Mouse (Mus musculus): ENCODE measurements around the gene Gm21897. TPM values are rescaled to one million over a fixed set of nuclear protein-coding genes. Genes with fewer than 3 reads are reported as not detected.
"Not testable (repeated sequence)": the region's sequence is repeated elsewhere in the genome, so short reads cannot be mapped to it uniquely, and the experiment has no call there.

The Gm21897 gene
- not detected in 2 replicates for polyA plus RNA-seq (2015; fragmentation: Nextera tagmentation; extraction: Ambion mirVana)

DNA sequence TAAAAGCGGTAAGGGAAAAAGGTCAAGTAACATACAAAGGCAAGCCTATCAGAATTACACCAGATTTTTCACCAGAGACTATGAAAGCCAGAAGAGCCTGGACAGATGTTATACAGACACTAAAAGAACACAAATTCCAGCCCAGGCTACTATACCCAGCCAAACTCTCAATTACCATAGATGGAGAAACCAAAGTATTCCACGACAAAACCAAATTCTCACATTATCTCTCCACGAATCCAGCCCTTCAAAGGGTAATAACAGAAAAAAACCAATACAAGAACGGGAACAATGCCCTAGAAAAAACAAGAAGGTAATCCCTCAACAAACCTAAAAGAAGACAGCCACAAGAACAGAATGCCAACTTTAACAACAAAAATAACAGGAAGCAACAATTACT is at the start of gene Gm21897:
Gene Gm21897, plus strand, starts transcription at position 301 of the 400 bp plus-strand sequence.
- H3K4me2 ChIP-seq (replicated peaks; ENCODE audit: low read depth, low read length); H3K4me1 ChIP-seq (ENCODE audit: insufficient read depth, low read length); H3K4me3 ChIP-seq (ENCODE audit: low read length); H3K27ac ChIP-seq (ENCODE audit: low read length); ATAC-seq (ENCODE audit: low FRiP score, low TSS enrichment); H3K36me3 ChIP-seq (ENCODE audit: insufficient read depth, low read length); H3K9ac ChIP-seq (replicated peaks; ENCODE audit: low read length); H3K27me3 ChIP-seq (ENCODE audit: insufficient read depth, low read length); H3K9me3 ChIP-seq (ENCODE audit: low read length): not testable (repeated sequence)
- no CpG with 5 or more reads among the region's 4 CpGs for WGBS

- H3K27me3 ChIP-seq (ENCODE audit: insufficient read depth, low read length): no peaks in the 10 kb centered on the region
- ATAC-seq (ENCODE audit: low FRiP score, low TSS enrichment): no peak
- H3K4me2 ChIP-seq (replicated peaks; ENCODE audit: low read depth, low read length): no peak overlapping the region
- H3K27ac ChIP-seq (ENCODE audit: low read length): no peak overlapping the region
- no peaks in the 10 kb centered on the region for H3K4me1 ChIP-seq (ENCODE audit: insufficient read depth, low read length)
- H3K9me3 ChIP-seq (ENCODE audit: low read length): peaks cover 3% of the 10 kb centered on the region; the same call in 1 of the 2 replicates
- no peaks in the 10 kb centered on the region for H3K36me3 ChIP-seq (ENCODE audit: insufficient read depth, low read length)
- WGBS: 66% methylated on average over 1 of the region's 1 CpGs
- no peak overlapping the region for H3K9ac ChIP-seq (replicated peaks; ENCODE audit: low read length)
- no peak overlapping the region for H3K4me3 ChIP-seq (ENCODE audit: low read length)
These were observed 45.0 kb upstream of the Gm21897 start for GRCm38 (mm10) chr16:15272291-15272690.

- Histone ChIP-seq H3K9me3 (ENCODE audit: low read length) (no peaks in the 10 kb centered on the region), H3K4me3 (ENCODE audit: low read length) (no peak overlapping the region), H3K27ac (ENCODE audit: low read length) (no peak overlapping the region), H3K4me1 (ENCODE audit: insufficient read depth, low read length) (no peaks in the 10 kb centered on the region), H3K9ac (replicated peaks; ENCODE audit: low read length) (no peak overlapping the region), H3K4me2 (replicated peaks; ENCODE audit: low read depth, low read length) (no peak overlapping the region), H3K36me3 (ENCODE audit: insufficient read depth, low read length) (no peaks in the 10 kb centered on the region), H3K27me3 (ENCODE audit: insufficient read depth, low read length) (no peaks in the 10 kb centered on the region)
- ATAC-seq (ENCODE audit: low FRiP score, low TSS enrichment): no peak
These were observed 39.8 kb upstream of the Gm21897 start for GRCm38 (mm10) chr16:15277461-15277860.

GRCm38 (mm10) chr16:15293041-15293440 is 24.2 kb upstream of the Gm21897 start:
- Histone ChIP-seq H3K4me3 (ENCODE audit: low read length) (no peak overlapping the region), H3K4me1 (ENCODE audit: insufficient read depth, low read length) (no peaks in the 10 kb centered on the region), H3K27me3 (ENCODE audit: insufficient read depth, low read length) (no peaks in the 10 kb centered on the region), H3K9me3 (ENCODE audit: low read length) (no peaks in the 10 kb centered on the region), H3K27ac (ENCODE audit: low read length) (no peak overlapping the region), H3K4me2 (replicated peaks; ENCODE audit: low read depth, low read length) (no peak overlapping the region), H3K36me3 (ENCODE audit: insufficient read depth, low read length) (no peaks in the 10 kb centered on the region), H3K9ac (replicated peaks; ENCODE audit: low read length) (no peak overlapping the region)
- no peak for ATAC-seq (ENCODE audit: low FRiP score, low TSS enrichment)
- WGBS: 69% methylated on average over 3 of the region's 3 CpGs

GRCm38 (mm10) chr16:15294289-15294688 is 23.0 kb upstream of the Gm21897 start:
- H3K4me2 ChIP-seq (replicated peaks; ENCODE audit: low read depth, low read length): no peak overlapping the region
- no peaks in the 10 kb centered on the region for H3K27me3 ChIP-seq (ENCODE audit: insufficient read depth, low read length)
- ATAC-seq (ENCODE audit: low FRiP score, low TSS enrichment): no peak
- no peak overlapping the region for H3K27ac ChIP-seq (ENCODE audit: low read length)
- H3K9me3 ChIP-seq (ENCODE audit: low read length): no peaks in the 10 kb centered on the region
- H3K4me3 ChIP-seq (ENCODE audit: low read length): no peak overlapping the region
- no peaks in the 10 kb centered on the region for H3K36me3 ChIP-seq (ENCODE audit: insufficient read depth, low read length)
- H3K9ac ChIP-seq (replicated peaks; ENCODE audit: low read length): no peak overlapping the region
- 88% methylated on average over 1 of the region's 1 CpGs for WGBS
- no peaks in the 10 kb centered on the region for H3K4me1 ChIP-seq (ENCODE audit: insufficient read depth, low read length)

DNA sequence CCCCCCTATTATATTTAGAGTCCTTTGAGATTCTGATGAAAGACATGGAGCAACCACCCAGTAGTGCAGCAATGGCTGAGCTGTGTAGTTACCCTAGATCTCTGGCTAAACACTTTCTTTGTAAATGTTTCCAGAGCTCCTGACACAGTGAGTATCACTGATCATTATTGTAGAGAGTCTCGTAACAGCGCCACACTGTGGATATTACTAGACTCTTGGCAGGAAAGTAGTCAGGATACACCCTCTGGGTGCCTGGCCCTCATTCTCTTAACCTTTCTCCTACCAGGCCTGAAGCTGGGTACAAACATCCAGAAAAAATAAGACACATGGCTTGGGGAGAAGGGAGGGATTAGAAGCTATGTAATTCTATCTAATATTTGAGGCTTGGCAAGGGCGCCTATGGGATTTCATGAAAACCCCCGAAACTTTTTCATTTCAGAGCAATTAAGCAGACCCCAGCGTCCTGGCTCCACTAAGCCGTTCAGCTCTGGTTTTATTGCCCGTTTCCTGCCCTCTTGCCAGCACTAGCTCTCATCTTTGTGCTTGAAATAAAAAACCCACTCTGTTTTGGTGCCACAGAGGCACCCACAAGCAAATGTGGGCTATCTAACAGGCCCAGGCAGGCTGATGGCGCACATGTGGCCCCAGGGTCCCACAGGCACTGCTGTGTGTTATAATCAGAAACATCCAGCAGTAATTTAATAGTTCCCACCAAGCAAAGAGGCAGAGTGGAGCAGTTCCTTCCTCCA is 22.2 kb upstream of the Gm21897 start:
- peak; percentile 81 for ATAC-seq (ENCODE audit: low FRiP score, low TSS enrichment)
- Histone ChIP-seq H3K4me3 (ENCODE audit: low read length) (no peak overlapping the region), H3K36me3 (ENCODE audit: insufficient read depth, low read length) (no peaks in the 10 kb centered on the region), H3K4me1 (ENCODE audit: insufficient read depth, low read length) (no peaks in the 10 kb centered on the region), H3K9ac (replicated peaks; ENCODE audit: low read length) (no peak overlapping the region), H3K9me3 (ENCODE audit: low read length) (no peaks in the 10 kb centered on the region), H3K27me3 (ENCODE audit: insufficient read depth, low read length) (no peaks in the 10 kb centered on the region), H3K4me2 (replicated peaks; ENCODE audit: low read depth, low read length) (no peak overlapping the region), H3K27ac (ENCODE audit: low read length) (no peak overlapping the region)
- WGBS: 43% methylated on average over 8 of the region's 8 CpGs

GRCm38 (mm10) chr16:15334526-15334925 is 17.3 kb downstream of the Gm21897 start:
- H3K27ac ChIP-seq (ENCODE audit: low read length): no peak overlapping the region
- H3K27me3 ChIP-seq (ENCODE audit: insufficient read depth, low read length): no peaks in the 10 kb centered on the region
- H3K4me2 ChIP-seq (replicated peaks; ENCODE audit: low read depth, low read length): no peak overlapping the region
- no peak overlapping the region for H3K4me3 ChIP-seq (ENCODE audit: low read length)
- H3K9ac ChIP-seq (replicated peaks; ENCODE audit: low read length): no peak overlapping the region
- ATAC-seq (ENCODE audit: low FRiP score, low TSS enrichment): no peak
- H3K4me1 ChIP-seq (ENCODE audit: insufficient read depth, low read length): no peaks in the 10 kb centered on the region
- H3K9me3 ChIP-seq (ENCODE audit: low read length): no peaks in the 10 kb centered on the region
- no peaks in the 10 kb centered on the region for H3K36me3 ChIP-seq (ENCODE audit: insufficient read depth, low read length)

DNA sequence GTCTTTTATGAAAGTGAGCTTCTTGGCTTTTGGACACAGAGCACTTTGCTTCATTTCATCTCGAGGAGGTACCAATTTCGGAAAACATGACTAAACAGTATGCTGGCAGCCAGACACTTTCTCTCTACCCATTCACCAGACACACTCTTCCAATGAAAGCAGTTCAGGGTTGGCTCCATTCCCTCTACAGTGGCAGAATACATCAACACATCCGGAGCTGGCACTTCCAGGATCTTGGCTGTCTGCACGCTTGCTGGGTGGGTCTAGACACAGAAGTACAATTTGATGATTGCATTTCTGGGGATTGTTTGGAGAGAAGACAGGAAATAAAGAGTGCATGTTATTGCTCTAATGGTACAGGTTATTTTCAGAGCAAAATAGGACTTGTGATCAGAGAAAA is 21.8 kb downstream of the Gm21897 start:
- Histone ChIP-seq H3K4me1 (ENCODE audit: insufficient read depth, low read length) (no peaks in the 10 kb centered on the region), H3K36me3 (ENCODE audit: insufficient read depth, low read length) (no peaks in the 10 kb centered on the region), H3K4me3 (ENCODE audit: low read length) (no peak overlapping the region), H3K27ac (ENCODE audit: low read length) (no peak overlapping the region), H3K27me3 (ENCODE audit: insufficient read depth, low read length) (no peaks in the 10 kb centered on the region), H3K9me3 (ENCODE audit: low read length) (no peaks in the 10 kb centered on the region), H3K4me2 (replicated peaks; ENCODE audit: low read depth, low read length) (no peak overlapping the region), H3K9ac (replicated peaks; ENCODE audit: low read length) (no peak overlapping the region)
- no peak for ATAC-seq (ENCODE audit: low FRiP score, low TSS enrichment)
- WGBS: 81% methylated on average over 4 of the region's 4 CpGs

- Histone ChIP-seq H3K36me3 (ENCODE audit: insufficient read depth, low read length) (no peaks in the 10 kb centered on the region), H3K9me3 (ENCODE audit: low read length) (no peaks in the 10 kb centered on the region), H3K27ac (ENCODE audit: low read length) (no peak overlapping the region), H3K9ac (replicated peaks; ENCODE audit: low read length) (no peak overlapping the region), H3K4me3 (ENCODE audit: low read length) (no peak overlapping the region), H3K4me2 (replicated peaks; ENCODE audit: low read depth, low read length) (no peak overlapping the region), H3K27me3 (ENCODE audit: insufficient read depth, low read length) (no peaks in the 10 kb centered on the region), H3K4me1 (ENCODE audit: insufficient read depth, low read length) (no peaks in the 10 kb centered on the region)
- 63% methylated on average over 1 of the region's 1 CpGs for WGBS
- no peak for ATAC-seq (ENCODE audit: low FRiP score, low TSS enrichment)
These were observed 28.8 kb downstream of the Gm21897 start for GRCm38 (mm10) chr16:15346045-15346444.

DNA sequence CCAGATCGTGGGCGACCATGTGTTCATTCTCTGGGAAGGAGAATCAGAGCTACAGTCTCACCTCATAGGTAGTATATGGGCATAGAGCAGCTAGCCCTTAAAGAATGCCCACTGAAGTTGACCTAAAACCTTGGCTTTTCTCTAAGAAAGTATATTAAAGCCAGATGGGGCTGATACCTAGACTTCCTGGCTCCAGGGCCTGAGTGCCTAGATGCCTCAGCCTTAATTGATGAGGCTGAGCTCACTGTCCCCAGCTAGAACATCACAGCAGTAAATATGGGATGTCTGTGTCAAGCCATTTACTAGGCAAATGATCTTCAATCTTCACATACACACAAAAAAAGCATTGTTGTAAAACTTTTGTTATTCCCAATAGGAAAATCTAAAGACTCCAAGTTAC is 32.1 kb downstream of the Gm21897 start:
- 82% methylated on average over 2 of the region's 2 CpGs for WGBS
- ATAC-seq (ENCODE audit: low FRiP score, low TSS enrichment): no peak
- H3K27ac ChIP-seq (ENCODE audit: low read length): no peak overlapping the region
- no peak overlapping the region for H3K9ac ChIP-seq (replicated peaks; ENCODE audit: low read length)
- H3K4me2 ChIP-seq (replicated peaks; ENCODE audit: low read depth, low read length): no peak overlapping the region
- no peaks in the 10 kb centered on the region for H3K4me1 ChIP-seq (ENCODE audit: insufficient read depth, low read length)
- H3K4me3 ChIP-seq (ENCODE audit: low read length): no peak overlapping the region
- H3K36me3 ChIP-seq (ENCODE audit: insufficient read depth, low read length): no peaks in the 10 kb centered on the region
- no peaks in the 10 kb centered on the region for H3K9me3 ChIP-seq (ENCODE audit: low read length)
- H3K27me3 ChIP-seq (ENCODE audit: insufficient read depth, low read length): no peaks in the 10 kb centered on the region
